17 mouse cellular contexts compared by ENCODE assay signal in the genomic region with DNA sequence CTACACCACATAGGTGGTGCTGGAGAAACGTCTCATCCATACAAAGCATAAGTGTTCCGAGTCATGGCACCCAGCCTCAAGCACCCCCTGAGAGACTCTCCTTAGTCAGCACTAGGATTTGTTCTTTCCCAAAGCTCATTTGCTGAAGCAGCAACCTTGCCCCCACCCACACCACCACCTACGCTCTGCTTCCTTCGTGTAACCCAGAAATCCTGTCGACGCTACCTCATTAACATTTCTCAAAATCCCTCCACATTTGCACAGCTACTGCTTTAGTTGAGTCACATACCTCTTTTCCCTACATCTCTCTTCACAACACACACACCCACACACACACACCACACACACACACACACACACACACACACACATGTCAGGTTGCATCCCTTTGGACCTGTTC. TPM values are rescaled to one million over a fixed set of nuclear protein-coding genes. Genes with fewer than 3 reads are reported as not detected.
DNase-seq lines count a peak whose midpoint lies in the region.
"Had no signal": no experiment of that assay in that cellular context is flagged by ENCODE, and none has a peak within 500 bp of the region (broad histone marks: within the 10 kb centered on the region; RNA-seq: fewer than 3 reads in every experiment).

No protein-coding gene starts in this region.

- peak; percentile 65 to 76 for DNase-seq in left cerebral cortex, adult 18-20 months (ENCODE audit: low spot score in 2 of 2)
- DNase-seq in left cerebral cortex, postnatal 10 days (ENCODE audit: extremely low spot score in 1 of 2, low spot score in 2 of 2) = no peak
- DNase-seq in frontal cortex, postnatal 10 days (ENCODE audit: low spot score in 2 of 2) = peak; percentile 4 to 10
- DNase-seq in left cerebral cortex, adult 9 months (ENCODE audit: low spot score in 2 of 2) = peak; percentile 52 to 65
- DNase-seq in right cerebral cortex, postnatal 25 days = peak; percentile 21
- DNase-seq in kidney, adult 9 months = no peak
- no peak for DNase-seq in urinary bladder, adult 2 months (ENCODE audit: low spot score)
- no peak for DNase-seq in adrenal gland, postnatal 14 days
- DNase-seq: B cell, adult 2 months; cerebellum, adult 18-20 months; cerebellum, postnatal 25 days; gastrocnemius, postnatal 14 days; heart, postnatal 36 days; kidney, adult 11 months had no signal

- intact Hi-C loops in left cerebral cortex, postnatal 10 days (cut with DNase I) = no loop called here

RNA-seq across cellular contexts. Expression of gene Chrm2, which starts 50.1 kb away (rescaled TPM):
- 10 to 100 TPM; 14.7 to 16.4 TPM for total RNA-seq in left cerebral cortex, adult 18-20 months (2021)
- 1 to 10 TPM; 8.7 to 9.7 TPM for total RNA-seq in left cerebral cortex, postnatal 10 days (2021)
- polyA plus RNA-seq in urinary bladder, adult 2 months (2012; rRNA removed) = 5.4 and 8.2 TPM in 2 replicates
- 0.15 and 0.94 TPM in 2 replicates for total RNA-seq in adrenal gland, postnatal 14 days (2021)
- total RNA-seq: CH12.LX had no signal
- polyA plus RNA-seq: G1E, Patski had no signal

Comparison
In these comparisons a context has a peak if more than half of its experiments do, and no peak if none do; other contexts are left out.
1. DNase-seq: peak in left cerebral cortex, adult 18-20 months (2 of 2), frontal cortex, postnatal 10 days (2 of 2), left cerebral cortex, adult 9 months (2 of 2) and right cerebral cortex, postnatal 25 days (single experiment); none in left cerebral cortex, postnatal 10 days (0 of 2), kidney, adult 9 months (single experiment), urinary bladder, adult 2 months (single experiment) and adrenal gland, postnatal 14 days (single experiment).